Mouse (Mus musculus) limb, embryonic 13.5 days (tissue): ENCODE data around the gene Klk1b11. TPM values are rescaled to one million over a fixed set of nuclear protein-coding genes. Genes with fewer than 3 reads are reported as not detected.

ENCODE experiments used
- polyA plus RNA-seq: library from polyadenylated mRNA; unstranded; fragments of >200 nt; fragmentation: Nextera tagmentation; extraction: Ambion mirVana; gene quantifications from 2 replicates; pipeline ENCODE4 v1.2.1, GENCODE M21; 2015

Gene Klk1b11
- polyA plus RNA-seq, 1 experiment from 2014 or later = not detected

Other genes with a start within 250 kb of the Klk1b11 start
- gene Klk12, start 227.0 kb upstream of the Klk1b11 start, polyA plus RNA-seq = not detected in 2 replicates
- gene Klk11, start 221.3 kb upstream of the Klk1b11 start, polyA plus RNA-seq = 0.27 and 0.70 TPM in 2 replicates
- 2.0 and 2.1 TPM in 2 replicates for gene Klk10, start 214.8 kb upstream of the Klk1b11 start, polyA plus RNA-seq
- 0.38 and 0.55 TPM in 2 replicates for gene Klk9, start 204.0 kb upstream of the Klk1b11 start, polyA plus RNA-seq
- 16.8 and 19.0 TPM in 2 replicates for gene Klk8, start 198.3 kb upstream of the Klk1b11 start, polyA plus RNA-seq
- not detected in 2 replicates for gene Klk7, start 184.6 kb upstream of the Klk1b11 start, polyA plus RNA-seq
- gene Klk6, start 171.4 kb upstream of the Klk1b11 start, polyA plus RNA-seq = not detected in 2 replicates
- 0.26 and 0.27 TPM in 2 replicates for gene Klk5, start 153.9 kb upstream of the Klk1b11 start, polyA plus RNA-seq
- gene Klk4, start 114.7 kb upstream of the Klk1b11 start, polyA plus RNA-seq = 0.20 and 0.27 TPM in 2 replicates
- gene Klk15, start 62.1 kb upstream of the Klk1b11 start, polyA plus RNA-seq = not detected in 2 replicates
- gene Klk1b8, start 45.2 kb upstream of the Klk1b11 start, polyA plus RNA-seq = not detected in 2 replicates
- not detected in 2 replicates for gene Klk1b1, start 29.1 kb upstream of the Klk1b11 start, polyA plus RNA-seq
- gene Klk1b9, start 19.8 kb upstream of the Klk1b11 start, polyA plus RNA-seq = not detected in 2 replicates
- not detected in 2 replicates for gene Klk1b26, start 16.3 kb downstream of the Klk1b11 start, polyA plus RNA-seq
- not detected in 2 replicates for gene Klk1b27, start 56.4 kb downstream of the Klk1b11 start, polyA plus RNA-seq
- not detected in 2 replicates for gene Klk1b21, start 106.5 kb downstream of the Klk1b11 start, polyA plus RNA-seq
- gene Klk1b22, start 116.8 kb downstream of the Klk1b11 start, polyA plus RNA-seq = not detected in 2 replicates
- not detected in 2 replicates for gene Klk1b16, start 140.9 kb downstream of the Klk1b11 start, polyA plus RNA-seq
- not detected in 2 replicates for gene Klk1b24, start 192.4 kb downstream of the Klk1b11 start, polyA plus RNA-seq
- not detected in 2 replicates for gene Klk1b3, start 202.3 kb downstream of the Klk1b11 start, polyA plus RNA-seq
- gene Klk1b4, start 211.6 kb downstream of the Klk1b11 start, polyA plus RNA-seq = not detected in 2 replicates
- gene Klk1b5, start 220.1 kb downstream of the Klk1b11 start, polyA plus RNA-seq = not detected in 2 replicates
- not detected in 2 replicates for gene Klk1, start 229.5 kb downstream of the Klk1b11 start, polyA plus RNA-seq
- gene Gm36864, start 240.3 kb downstream of the Klk1b11 start, polyA plus RNA-seq = 0.17 TPM in 1 of 2 replicates, not detected in the other